Mouse (Mus musculus): ENCODE data around the gene Gm11032. TPM values are rescaled to one million over a fixed set of nuclear protein-coding genes. Genes with fewer than 3 reads are reported as not detected.
A peak's percentile ranks its signal among the peaks of the same experiment; 100 is the strongest.
"Not testable (repeated sequence)": the region's sequence is repeated elsewhere in the genome, so short reads cannot be mapped to it uniquely, and the experiment has no call there.

Gm11032 gene
- polyA plus RNA-seq, 1 experiment from 2014 or later = not detected

- no peaks in the 10 kb centered on the region for H3K9me3 ChIP-seq (replicated peaks)
- no peak overlapping the region for H3K27ac ChIP-seq (ENCODE audit: poor library complexity, severe bottlenecking)
- peaks cover 23% of the 10 kb centered on the region for H3K4me1 ChIP-seq (replicated peaks)
- 72% methylated on average over 7 of the region's 7 CpGs for WGBS
- no peak overlapping the region for H3K4me2 ChIP-seq
- H3K27me3 ChIP-seq (replicated peaks) = no peaks in the 10 kb centered on the region
- no peaks in the 10 kb centered on the region for H3K36me3 ChIP-seq
- no peak overlapping the region for H3K9ac ChIP-seq
- no peak for ATAC-seq (ENCODE audit: insufficient number of reproducible peaks, low FRiP score)
- no peak overlapping the region for H3K4me3 ChIP-seq
Measured at GRCm38 (mm10) chr11:4625931-4626330, 6.1 kb downstream of the Gm11032 start.

GRCm38 (mm10) chr11:4627636-4628035, 7.8 kb downstream of the Gm11032 start:
- H3K36me3 ChIP-seq = no peaks in the 10 kb centered on the region
- H3K4me1 ChIP-seq (replicated peaks) = peaks cover 29% of the 10 kb centered on the region
- 87% methylated on average over 7 of the region's 7 CpGs for WGBS
- H3K9ac ChIP-seq = no peak overlapping the region
- H3K27me3 ChIP-seq (replicated peaks) = no peaks in the 10 kb centered on the region
- ATAC-seq (ENCODE audit: insufficient number of reproducible peaks, low FRiP score) = no peak
- H3K27ac ChIP-seq (ENCODE audit: poor library complexity, severe bottlenecking) = no peak overlapping the region
- no peak overlapping the region for H3K4me2 ChIP-seq
- no peaks in the 10 kb centered on the region for H3K9me3 ChIP-seq (replicated peaks)
- H3K4me3 ChIP-seq = no peak overlapping the region

GRCm38 (mm10) chr11:4629861-4630280, 10.0 kb downstream of the Gm11032 start:
- no peak overlapping the region for H3K4me3 ChIP-seq
- no peaks in the 10 kb centered on the region for H3K27me3 ChIP-seq (replicated peaks)
- H3K9me3 ChIP-seq (replicated peaks) = no peaks in the 10 kb centered on the region
- peaks cover 29% of the 10 kb centered on the region for H3K4me1 ChIP-seq (replicated peaks)
- 8% methylated on average over 8 of the region's 8 CpGs for WGBS
- no peak overlapping the region for H3K9ac ChIP-seq
- H3K4me2 ChIP-seq = peak overlapping the region; percentile 22
- H3K36me3 ChIP-seq = no peaks in the 10 kb centered on the region
- peak overlapping the region; percentile 83 for H3K27ac ChIP-seq (ENCODE audit: poor library complexity, severe bottlenecking)
- no peak for ATAC-seq (ENCODE audit: insufficient number of reproducible peaks, low FRiP score)

GRCm38 (mm10) chr11:4633420-4633819, 13.6 kb downstream of the Gm11032 start:
- Histone ChIP-seq H3K9me3 (replicated peaks) (no peaks in the 10 kb centered on the region), H3K4me2 (no peak overlapping the region), H3K4me3 (no peak overlapping the region), H3K36me3 (no peaks in the 10 kb centered on the region), H3K4me1 (replicated peaks) (peaks cover 40% of the 10 kb centered on the region), H3K27ac (ENCODE audit: poor library complexity, severe bottlenecking) (no peak overlapping the region), H3K27me3 (replicated peaks) (no peaks in the 10 kb centered on the region), H3K9ac (no peak overlapping the region)
- ATAC-seq (ENCODE audit: insufficient number of reproducible peaks, low FRiP score) = no peak
- WGBS = 58% methylated on average over 2 of the region's 2 CpGs

- H3K27ac ChIP-seq (ENCODE audit: poor library complexity, severe bottlenecking) = no peak overlapping the region
- no peak overlapping the region for H3K9ac ChIP-seq
- H3K4me2 ChIP-seq = no peak overlapping the region
- WGBS = 58% methylated on average over 5 of the region's 5 CpGs
- no peak overlapping the region for H3K4me3 ChIP-seq
- ATAC-seq (ENCODE audit: insufficient number of reproducible peaks, low FRiP score) = no peak
- peaks cover 41% of the 10 kb centered on the region for H3K4me1 ChIP-seq (replicated peaks)
- H3K36me3 ChIP-seq = no peaks in the 10 kb centered on the region
- no peaks in the 10 kb centered on the region for H3K9me3 ChIP-seq (replicated peaks)
- H3K27me3 ChIP-seq (replicated peaks) = no peaks in the 10 kb centered on the region
Measured at GRCm38 (mm10) chr11:4634395-4634794, 14.5 kb downstream of the Gm11032 start.

GRCm38 (mm10) chr11:4636782-4637342, 17.0 kb downstream of the Gm11032 start:
- Histone ChIP-seq H3K4me1 (replicated peaks) (peaks cover 20% of the 10 kb centered on the region), H3K9me3 (replicated peaks) (no peaks in the 10 kb centered on the region), H3K4me2 (peak overlapping the region; percentile 92), H3K4me3 (peak overlapping the region; percentile 79), H3K9ac (no peak overlapping the region), H3K27ac (ENCODE audit: poor library complexity, severe bottlenecking) (peak overlapping the region; percentile 34), H3K36me3 (peaks cover 5% of the 10 kb centered on the region), H3K27me3 (replicated peaks) (no peaks in the 10 kb centered on the region)
- WGBS = 48% methylated on average over 5 of the region's 5 CpGs
- ATAC-seq (ENCODE audit: insufficient number of reproducible peaks, low FRiP score) = no peak

- peak within 1 kb of the TSS; percentile 34 for H3K27ac ChIP-seq (ENCODE audit: poor library complexity, severe bottlenecking)
- peak within 1 kb of the TSS; percentile 73 for H3K9ac ChIP-seq
- peaks cover 20% of the 10 kb centered on the region for H3K4me1 ChIP-seq (replicated peaks)
- no peaks in the 10 kb centered on the region for H3K9me3 ChIP-seq (replicated peaks)
- under 1% methylated on average over 35 of the region's 35 CpGs for WGBS
- peaks cover 9% of the 10 kb centered on the region for H3K36me3 ChIP-seq
- peak; percentile 96 for ATAC-seq (ENCODE audit: insufficient number of reproducible peaks, low FRiP score)
- H3K4me2 ChIP-seq = peak within 1 kb of the TSS; percentile 92
- peak within 1 kb of the TSS; percentile 79 for H3K4me3 ChIP-seq
- no peaks in the 10 kb centered on the region for H3K27me3 ChIP-seq (replicated peaks)
Measured at GRCm38 (mm10) chr11:4637534-4638234, 17.8 kb downstream of the Gm11032 start, which contains the start of gene Ascc2. Ascc2 (plus strand) TSS chr11:4637747.

- Histone ChIP-seq H3K4me3 (peak overlapping the region; percentile 79), H3K27me3 (replicated peaks) (no peaks in the 10 kb centered on the region), H3K36me3 (peaks cover 9% of the 10 kb centered on the region), H3K27ac (ENCODE audit: poor library complexity, severe bottlenecking) (peak overlapping the region; percentile 34), H3K4me1 (replicated peaks) (peaks cover 20% of the 10 kb centered on the region), H3K9me3 (replicated peaks) (no peaks in the 10 kb centered on the region), H3K4me2 (peak overlapping the region; percentile 92), H3K9ac (peak overlapping the region; percentile 73)
- WGBS = 20% methylated on average over 7 of the region's 7 CpGs
- no peak for ATAC-seq (ENCODE audit: insufficient number of reproducible peaks, low FRiP score)
Measured at GRCm38 (mm10) chr11:4638261-4638660, 18.4 kb downstream of the Gm11032 start.

- no peak overlapping the region for H3K9ac ChIP-seq
- no peak for ATAC-seq (ENCODE audit: insufficient number of reproducible peaks, low FRiP score)
- H3K27me3 ChIP-seq (replicated peaks) = no peaks in the 10 kb centered on the region
- no peaks in the 10 kb centered on the region for H3K9me3 ChIP-seq (replicated peaks)
- H3K4me1 ChIP-seq (replicated peaks) = peaks cover 20% of the 10 kb centered on the region
- H3K36me3 ChIP-seq = peaks cover 10% of the 10 kb centered on the region
- H3K4me2 ChIP-seq = no peak overlapping the region
- no peak overlapping the region for H3K4me3 ChIP-seq
- H3K27ac ChIP-seq (ENCODE audit: poor library complexity, severe bottlenecking) = no peak overlapping the region
Measured at GRCm38 (mm10) chr11:4641185-4641584, 21.3 kb downstream of the Gm11032 start.

- H3K36me3 ChIP-seq = peaks cover 35% of the 10 kb centered on the region
- no peak overlapping the region for H3K4me3 ChIP-seq
- H3K4me1 ChIP-seq (replicated peaks) = peaks cover 6% of the 10 kb centered on the region
- WGBS = 58% methylated on average over 5 of the region's 5 CpGs
- no peak overlapping the region for H3K9ac ChIP-seq
- no peak overlapping the region for H3K27ac ChIP-seq (ENCODE audit: poor library complexity, severe bottlenecking)
- no peak for ATAC-seq (ENCODE audit: insufficient number of reproducible peaks, low FRiP score)
- H3K27me3 ChIP-seq (replicated peaks) = no peaks in the 10 kb centered on the region
- no peak overlapping the region for H3K4me2 ChIP-seq
- H3K9me3 ChIP-seq (replicated peaks) = no peaks in the 10 kb centered on the region
Measured at GRCm38 (mm10) chr11:4643722-4644121, 23.9 kb downstream of the Gm11032 start.

- H3K4me3 ChIP-seq; H3K4me1 ChIP-seq (replicated peaks); ATAC-seq (ENCODE audit: insufficient number of reproducible peaks, low FRiP score); H3K4me2 ChIP-seq; H3K27ac ChIP-seq (ENCODE audit: poor library complexity, severe bottlenecking); H3K9me3 ChIP-seq (replicated peaks); H3K27me3 ChIP-seq (replicated peaks); H3K9ac ChIP-seq: not testable (repeated sequence)
- H3K36me3 ChIP-seq = peaks cover 49% of the 10 kb centered on the region
- WGBS = 87% methylated on average over 6 of the region's 6 CpGs
Measured at GRCm38 (mm10) chr11:4645180-4645579, 25.3 kb downstream of the Gm11032 start.
